Mouse (Mus musculus) kidney, embryonic 15.5 days (tissue): ENCODE measurements around the gene Casq1. TPM values are rescaled to one million over a fixed set of nuclear protein-coding genes. Genes with fewer than 3 reads are reported as not detected.

Experiments
- ATAC-seq: fragments of 200-750 bp; cut with Nextera tagmentation; replicated peaks from 2 replicates; pipeline ENCODE4 v1.8.0; 2017; ENCODE audit warnings: moderate TSS enrichment; ENCODE audit not compliant: low FRiP score
- H3K27ac ChIP-seq: fragments of 300-500 bp; sonication (generic); 2 replicates; pipeline ENCODE4 v1.5.1; 2015; ENCODE audit warnings: mild to moderate bottlenecking, inconsistent platforms
- H3K27me3 ChIP-seq: fragments of 300-500 bp; sonication (generic); 2 replicates; pipeline ENCODE4 v1.6.1; 2015; ENCODE audit warnings: inconsistent platforms
- H3K36me3 ChIP-seq: fragments of 300-500 bp; sonication (generic); 2 replicates; pipeline ENCODE4 v1.6.1; 2015; ENCODE audit warnings: inconsistent platforms
- H3K4me1 ChIP-seq: fragments of 300-500 bp; sonication (generic); 2 replicates; pipeline ENCODE4 v1.6.1; 2015; ENCODE audit warnings: inconsistent platforms
- H3K4me2 ChIP-seq: fragments of 300-500 bp; sonication (generic); 2 replicates; pipeline ENCODE4 v1.6.1; 2015; ENCODE audit warnings: moderate library complexity, mild to moderate bottlenecking, inconsistent platforms
- H3K4me3 ChIP-seq: fragments of 300-500 bp; sonication (generic); replicated peaks from 2 replicates; pipeline ENCODE4 v1.5.1; 2015; ENCODE audit warnings: mild to moderate bottlenecking, inconsistent platforms
- H3K9ac ChIP-seq: fragments of 300-500 bp; sonication (generic); 2 replicates; pipeline ENCODE4 v1.6.1; 2015; ENCODE audit warnings: mild to moderate bottlenecking, inconsistent platforms
- H3K9me3 ChIP-seq: fragments of 300-500 bp; sonication (generic); replicated peaks from 2 replicates; pipeline ENCODE4 v1.6.1; 2016; ENCODE audit warnings: inconsistent platforms
- WGBS: fragments of 180-500 bp; shearing (Covaris S2); methylation state at CpG from one replicate; pipeline ENCODE4 v1.1.7; 2015; ENCODE audit warnings: mixed read lengths; 5-methylcytosine and 5-hydroxymethylcytosine counted together
- polyA plus RNA-seq: library from polyadenylated mRNA; unstranded; fragments of >200 nt; fragmentation: Nextera tagmentation; extraction: Ambion mirVana; gene quantifications from 2 replicates; pipeline ENCODE4 v1.2.1, GENCODE M21; 2015

Casq1 gene
- polyA plus RNA-seq, 1 experiment from 2014 or later, result 6.2 TPM

DNA sequence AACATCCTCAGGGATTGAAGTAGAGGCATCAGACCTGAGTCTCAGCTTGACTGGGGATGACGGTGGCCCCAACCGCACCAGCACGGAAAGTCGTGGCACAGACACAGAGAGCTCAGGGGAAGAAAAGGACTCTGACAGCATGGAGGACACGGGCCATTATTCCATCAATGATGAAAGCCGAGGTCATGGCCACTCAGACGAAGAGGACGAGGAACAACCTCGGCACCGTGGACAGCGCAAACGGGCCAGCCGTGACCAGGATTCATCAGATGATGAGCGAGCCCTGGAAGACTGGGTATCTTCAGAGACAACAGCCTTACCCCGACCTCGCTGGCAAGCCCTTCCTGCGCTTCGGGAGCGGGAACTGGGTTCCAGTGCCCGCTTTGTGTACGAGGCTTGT is 47.3 kb downstream of the Casq1 start:
- no peak overlapping the region for H3K27ac ChIP-seq
- peaks cover 14% of the 10 kb centered on the region for H3K4me1 ChIP-seq
- H3K36me3 ChIP-seq, result peaks cover 90% of the 10 kb centered on the region
- no peaks in the 10 kb centered on the region for H3K27me3 ChIP-seq
- ATAC-seq, result peak; percentile 27; the same call in 1 of the 2 replicates
- H3K9ac ChIP-seq, result no peak overlapping the region
- H3K4me2 ChIP-seq, result no peak overlapping the region
- H3K4me3 ChIP-seq, result no peak overlapping the region
- WGBS, result 69% methylated on average over 21 of the region's 21 CpGs
- H3K9me3 ChIP-seq, result no peaks in the 10 kb centered on the region

DNA sequence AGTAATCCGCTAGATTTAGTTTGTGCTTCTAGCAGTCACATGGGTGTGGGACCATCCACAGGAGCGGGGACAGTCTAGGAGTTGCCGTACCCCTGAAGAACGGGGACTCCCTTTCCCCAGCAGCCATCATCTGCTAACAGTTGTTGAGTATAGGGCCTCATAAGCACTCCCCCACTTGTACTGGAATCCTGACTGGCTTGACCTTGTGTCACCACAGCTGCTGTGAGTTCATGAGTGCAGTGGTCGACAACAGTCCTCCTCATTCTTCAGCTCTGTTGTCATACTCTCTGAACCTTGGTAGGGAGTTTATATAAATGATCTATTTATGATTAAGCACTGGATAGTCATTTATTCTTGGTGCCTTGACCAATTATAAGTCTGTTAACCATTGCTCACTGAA is 49.9 kb downstream of the Casq1 start:
- Histone ChIP-seq H3K27ac (no peak overlapping the region), H3K9me3 (no peaks in the 10 kb centered on the region), H3K4me3 (no peak overlapping the region), H3K9ac (no peak overlapping the region), H3K4me2 (no peak overlapping the region), H3K36me3 (peaks cover 94% of the 10 kb centered on the region), H3K4me1 (peaks cover 18% of the 10 kb centered on the region), H3K27me3 (no peaks in the 10 kb centered on the region)
- ATAC-seq, result no peak
- 86% methylated on average over 5 of the region's 5 CpGs for WGBS

DNA sequence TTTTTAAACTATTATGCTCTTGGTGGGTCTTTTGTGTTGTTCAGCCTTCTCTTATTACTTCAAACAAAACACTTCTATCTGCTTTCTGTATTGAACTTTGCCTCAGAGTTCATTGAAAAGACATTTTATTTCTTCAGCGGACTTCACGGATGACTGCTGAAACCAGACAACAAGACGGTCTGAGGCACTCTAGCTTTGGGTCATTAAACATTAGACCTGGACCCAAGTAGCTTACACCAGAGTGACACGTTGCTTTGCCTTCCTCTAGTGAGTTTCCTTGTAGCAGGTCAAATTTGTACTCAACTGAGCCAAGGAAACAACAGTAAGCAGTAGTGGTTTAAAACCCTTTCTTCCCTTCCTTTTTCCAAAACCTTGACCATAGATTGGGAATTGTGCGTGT is 51.8 kb downstream of the Casq1 start:
- Histone ChIP-seq H3K27me3 (no peaks in the 10 kb centered on the region), H3K9ac (no peak overlapping the region), H3K9me3 (no peaks in the 10 kb centered on the region), H3K4me3 (no peak overlapping the region), H3K4me2 (no peak overlapping the region), H3K27ac (peak overlapping the region; percentile 29), H3K4me1 (peaks cover 23% of the 10 kb centered on the region), H3K36me3 (peaks cover 87% of the 10 kb centered on the region)
- 59% methylated on average over 5 of the region's 5 CpGs for WGBS
- ATAC-seq, result peak; percentile 87

DNA sequence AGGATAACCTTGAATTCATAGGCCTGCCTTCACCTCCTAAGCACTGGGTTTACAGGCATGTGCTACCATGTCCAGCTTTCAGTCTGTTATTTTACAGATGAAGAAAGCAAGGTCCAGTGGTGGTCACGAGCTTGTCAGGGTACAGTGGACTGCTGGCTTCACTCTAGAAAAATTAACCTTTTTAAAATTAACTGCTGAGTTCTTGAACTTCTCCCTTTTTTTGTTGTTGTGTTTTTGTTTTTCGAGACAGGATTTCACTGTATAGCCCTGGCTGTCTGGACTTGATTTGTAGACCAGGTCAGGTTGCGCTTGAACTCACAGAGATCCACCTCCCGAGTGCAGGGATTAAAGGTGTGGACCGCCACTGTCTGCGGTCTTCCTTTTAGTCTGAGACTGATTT is 56.7 kb downstream of the Casq1 start:
- H3K4me2 ChIP-seq, result no peak overlapping the region
- no peak overlapping the region for H3K27ac ChIP-seq
- H3K4me1 ChIP-seq, result peaks cover 24% of the 10 kb centered on the region
- H3K4me3 ChIP-seq, result no peak overlapping the region
- 37% methylated on average over 6 of the region's 6 CpGs for WGBS
- H3K9ac ChIP-seq, result no peak overlapping the region
- H3K9me3 ChIP-seq, result no peaks in the 10 kb centered on the region
- no peak for ATAC-seq
- peaks cover 49% of the 10 kb centered on the region for H3K36me3 ChIP-seq
- H3K27me3 ChIP-seq, result no peaks in the 10 kb centered on the region

DNA sequence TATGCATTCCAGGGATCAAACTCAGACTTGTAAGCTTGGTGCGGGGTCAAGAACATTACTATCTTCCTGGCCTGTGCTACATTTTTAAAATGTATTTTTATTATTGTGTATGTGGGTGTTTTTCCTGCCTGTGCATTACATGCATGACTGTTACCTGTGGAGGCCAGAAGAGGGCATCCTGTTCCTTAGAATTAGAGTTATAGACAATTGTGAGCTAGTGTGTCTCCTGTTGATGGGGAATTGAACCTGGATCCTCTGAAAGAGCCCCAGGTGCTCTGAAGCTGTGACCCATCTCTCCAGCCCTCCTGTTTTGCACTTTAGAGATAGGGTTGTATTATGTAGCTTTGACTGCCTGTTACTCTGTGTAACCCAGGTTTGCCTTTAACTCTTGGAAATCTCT is 57.7 kb downstream of the Casq1 start:
- Histone ChIP-seq H3K36me3 (peaks cover 40% of the 10 kb centered on the region), H3K27ac (no peak overlapping the region), H3K4me1 (peaks cover 15% of the 10 kb centered on the region; the same call in 1 of the 2 replicates), H3K4me2 (no peak overlapping the region), H3K4me3 (no peak overlapping the region), H3K9ac (no peak overlapping the region), H3K27me3 (no peaks in the 10 kb centered on the region), H3K9me3 (no peaks in the 10 kb centered on the region)
- 92% methylated on average over 1 of the region's 1 CpGs for WGBS
- ATAC-seq, result no peak

DNA sequence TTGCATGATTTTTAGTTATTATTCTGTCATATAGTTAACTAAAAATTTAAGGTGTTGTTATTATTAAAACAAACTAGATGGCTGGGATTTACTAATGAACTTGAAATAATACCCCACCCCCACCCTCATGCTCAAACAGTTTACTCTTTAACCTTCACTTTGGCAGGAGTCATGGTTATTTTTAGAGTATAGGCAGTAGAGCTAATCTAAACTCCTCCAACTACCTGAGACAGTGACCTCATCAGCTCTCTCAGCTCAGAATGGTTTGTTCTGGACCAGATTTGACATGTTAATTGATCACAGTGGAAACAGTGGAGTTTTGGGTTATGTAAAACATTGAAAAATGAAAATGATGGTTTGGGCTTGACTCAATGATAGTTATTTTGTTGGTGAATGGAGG is 59.2 kb downstream of the Casq1 start:
- Histone ChIP-seq H3K9me3 (no peaks in the 10 kb centered on the region), H3K27ac (no peak overlapping the region), H3K36me3 (peaks cover 38% of the 10 kb centered on the region), H3K4me1 (0 out of 2 replicates have a peak, but pooled peaks cover 15% of the 10 kb centered on the region), H3K4me2 (no peak overlapping the region), H3K9ac (no peak overlapping the region), H3K4me3 (no peak overlapping the region), H3K27me3 (no peaks in the 10 kb centered on the region)
- no peak for ATAC-seq

DNA sequence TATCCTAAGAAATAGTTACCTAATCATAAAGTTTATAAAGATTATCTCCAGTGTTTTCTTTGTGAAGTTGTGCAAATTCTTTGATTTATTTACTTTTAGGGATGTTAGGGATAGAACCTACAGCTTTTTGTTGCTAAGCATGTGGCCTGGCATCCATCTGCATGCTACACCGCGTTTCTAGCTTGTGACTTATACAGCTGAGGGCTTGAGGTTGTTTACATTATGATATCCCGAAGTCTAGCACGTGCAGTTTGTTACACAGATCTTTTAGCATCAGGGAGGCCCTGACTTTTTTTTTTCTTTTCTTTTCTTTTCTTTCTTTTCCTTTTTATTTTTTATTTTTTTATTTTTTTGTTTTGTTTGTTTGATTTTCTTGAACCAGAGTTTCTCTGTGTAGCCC is 59.7 kb downstream of the Casq1 start:
- H3K4me2 ChIP-seq, result no peak overlapping the region
- no peaks in the 10 kb centered on the region for H3K27me3 ChIP-seq
- H3K9me3 ChIP-seq, result no peaks in the 10 kb centered on the region
- H3K27ac ChIP-seq, result no peak overlapping the region
- H3K36me3 ChIP-seq, result peaks cover 38% of the 10 kb centered on the region
- WGBS, result 59% methylated on average over 4 of the region's 4 CpGs
- ATAC-seq, result no peak
- H3K4me3 ChIP-seq, result no peak overlapping the region
- H3K9ac ChIP-seq, result no peak overlapping the region
- H3K4me1 ChIP-seq, result 0 out of 2 replicates have a peak, but pooled peaks cover 15% of the 10 kb centered on the region

Other genes starting within 250 kb of the Casq1 start
- 17.3 and 17.6 TPM in 2 replicates for gene Vangl2, start 191.4 kb downstream of the Casq1 start, polyA plus RNA-seq
- gene Nhlh1, start 162.3 kb downstream of the Casq1 start, polyA plus RNA-seq, result not detected in 2 replicates
- 221 and 237 TPM in 2 replicates for gene Copa, start 137.3 kb downstream of the Casq1 start, polyA plus RNA-seq
- 130 and 137 TPM in 2 replicates for gene Ncstn, start 137.1 kb downstream of the Casq1 start, polyA plus RNA-seq
- gene Pex19, start 93.1 kb downstream of the Casq1 start, polyA plus RNA-seq, result 149 and 154 TPM in 2 replicates
- gene Dcaf8, start 71.8 kb downstream of the Casq1 start, polyA plus RNA-seq, result 125 and 132 TPM in 2 replicates
- gene Pea15a, start 13.1 kb downstream of the Casq1 start, polyA plus RNA-seq, result 107 and 124 TPM in 2 replicates
- gene Atp1a4, start 38.5 kb upstream of the Casq1 start, polyA plus RNA-seq, result 0.05 TPM in 1 of 2 replicates, not detected in the other
- gene Igsf8, start 41.8 kb upstream of the Casq1 start, polyA plus RNA-seq, result 48.9 and 54.4 TPM in 2 replicates
- 2.2 and 2.9 TPM in 2 replicates for gene Atp1a2, start 78.2 kb upstream of the Casq1 start, polyA plus RNA-seq
- not detected in 2 replicates for gene Kcnj9, start 109.5 kb upstream of the Casq1 start, polyA plus RNA-seq
- 0.83 and 1.0 TPM in 2 replicates for gene Kcnj10, start 121.3 kb upstream of the Casq1 start, polyA plus RNA-seq
- 7.6 and 7.9 TPM in 2 replicates for gene Pigm, start 156.7 kb upstream of the Casq1 start, polyA plus RNA-seq